Mouse (Mus musculus) right cerebral cortex, adult 2 months (tissue): Measurements from ENCODE around the gene Pld1.
A peak's percentile ranks its signal among the peaks of the same experiment; 100 is the strongest.

Source experiments
- DNase-seq, 2 experiments: peaks; one replicate each; pipeline ENCODE4 v3.0.0; 2021 to 2022; ENCODE audit warnings: low spot score in 2 of 2

Gene Pld1

DNA sequence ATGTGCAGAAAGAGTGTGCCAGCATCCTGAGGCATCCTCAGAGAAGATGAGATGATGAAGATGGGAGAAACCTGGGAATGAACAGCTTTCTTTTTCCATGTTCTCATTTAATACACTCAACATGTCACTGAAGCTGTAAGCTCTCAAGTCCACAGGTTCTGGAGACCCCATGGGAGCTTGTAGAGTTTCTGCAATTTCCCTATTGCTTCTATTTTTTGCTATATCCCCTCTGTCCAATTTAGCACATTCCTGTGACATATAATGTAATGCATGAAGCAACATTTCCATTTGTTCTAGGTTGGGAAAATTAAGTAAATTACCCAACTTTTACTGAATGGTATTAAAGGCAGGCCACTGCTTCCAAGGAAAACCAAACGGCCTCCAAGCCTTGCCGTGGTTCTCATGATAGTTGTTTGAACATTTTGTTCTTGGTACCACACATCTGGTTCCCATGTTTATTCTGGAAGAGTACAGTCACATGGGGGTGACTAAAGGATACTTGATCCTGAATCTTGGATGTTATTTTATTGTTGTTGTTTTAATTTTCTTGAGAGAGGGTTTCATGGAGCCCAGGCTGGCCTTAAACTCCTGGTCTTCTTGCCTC is 52.7 kb downstream of the Pld1 start:
- DNase-seq, result no peak

DNA sequence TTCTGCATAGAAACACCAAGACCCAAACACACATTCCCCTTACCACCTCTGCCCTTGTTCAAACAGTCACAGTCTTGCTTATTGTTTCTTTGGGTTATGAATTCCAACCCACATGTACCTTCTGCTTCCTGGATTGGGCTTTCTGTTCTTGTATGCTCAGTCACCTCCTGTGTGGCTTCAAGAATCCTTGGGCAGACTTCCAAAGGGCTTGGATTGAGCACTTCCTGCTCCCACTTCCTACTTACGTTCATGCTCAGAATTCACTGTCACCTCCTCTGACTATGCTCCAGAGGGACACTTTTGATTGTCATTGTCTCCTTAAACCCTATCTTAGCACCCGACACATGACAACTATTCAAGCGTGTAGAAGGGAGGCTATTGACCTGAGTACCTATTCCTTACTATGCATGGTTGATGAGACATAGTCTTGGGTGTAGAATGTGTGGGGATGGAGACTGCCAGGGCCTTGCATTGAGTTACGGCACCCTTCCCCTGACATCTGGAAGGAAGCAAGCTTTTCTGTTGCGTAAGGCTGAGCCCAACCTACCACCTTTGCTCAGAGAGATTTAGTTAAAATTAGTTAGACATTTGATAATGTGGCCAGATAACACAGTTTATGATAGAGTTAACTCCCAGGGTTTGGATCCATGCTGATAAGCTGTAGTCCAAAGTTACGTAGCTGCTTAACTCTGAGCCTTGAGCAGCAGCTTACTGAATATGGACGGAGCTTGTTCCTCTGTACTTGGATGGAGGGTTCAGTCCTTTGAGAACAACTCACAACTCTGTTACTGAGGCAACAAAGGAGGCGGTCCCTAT is 55.9 kb downstream of the Pld1 start:
- no peak for DNase-seq

DNA sequence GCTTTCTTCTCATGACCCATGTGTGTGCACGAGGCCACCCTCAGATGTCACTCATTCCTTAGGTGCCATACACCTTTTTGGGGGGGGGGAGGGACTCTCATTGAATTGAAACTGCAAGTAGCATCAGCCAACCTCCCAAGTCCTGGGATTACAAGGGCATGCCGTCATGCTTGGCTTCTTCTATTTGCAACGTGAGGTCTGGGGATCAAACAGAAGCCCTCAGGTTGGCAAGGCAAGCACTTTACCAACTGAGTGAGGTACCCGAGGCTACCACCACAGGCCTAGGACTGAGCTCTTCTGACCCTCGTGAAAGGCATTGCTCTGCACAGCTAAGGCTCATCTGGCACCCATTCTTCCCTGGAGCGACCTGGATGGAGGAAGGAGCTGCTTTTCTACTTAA is 65.8 kb downstream of the Pld1 start:
- no peak for DNase-seq

DNA sequence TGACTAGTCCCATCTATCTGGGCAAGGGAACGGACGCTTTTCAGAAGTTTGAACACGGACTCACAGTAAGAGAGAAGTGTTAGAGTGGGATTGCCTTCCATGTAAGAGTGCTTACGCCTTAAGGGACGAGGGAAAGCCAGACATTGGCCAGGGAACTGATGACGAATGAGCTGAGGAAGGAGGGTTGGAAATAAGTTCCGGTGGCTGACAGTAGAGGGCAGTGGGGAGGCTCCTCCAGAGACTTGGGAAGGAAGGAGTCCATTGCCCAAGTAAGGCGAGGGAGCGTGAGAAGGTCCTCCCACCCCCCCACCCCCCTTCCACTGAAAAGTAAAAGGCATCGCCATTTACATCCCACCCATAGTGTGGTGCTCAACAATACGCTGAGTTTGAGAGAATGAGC is 69.2 kb downstream of the Pld1 start:
- DNase-seq, result no peak

DNA sequence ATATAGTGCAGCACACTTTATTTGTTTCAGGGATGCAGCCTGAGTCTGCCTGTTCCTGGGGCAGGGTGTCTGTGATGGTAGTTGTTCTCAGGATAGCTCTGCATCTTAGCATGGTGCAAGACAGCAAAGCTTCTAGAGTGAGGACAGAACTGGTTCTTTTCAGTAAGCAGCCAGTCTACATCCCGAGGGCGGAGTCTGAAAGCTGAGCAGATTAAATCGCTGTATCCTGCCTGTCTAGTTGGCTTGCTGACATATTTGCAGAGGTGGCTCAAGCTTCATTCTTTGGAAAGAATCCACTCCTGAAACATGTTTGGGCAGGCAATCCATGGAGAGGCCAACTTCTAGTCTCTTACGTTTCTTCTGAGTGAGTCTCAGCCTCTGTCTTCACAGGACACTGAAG is 69.9 kb downstream of the Pld1 start:
- DNase-seq, result no peak

DNA sequence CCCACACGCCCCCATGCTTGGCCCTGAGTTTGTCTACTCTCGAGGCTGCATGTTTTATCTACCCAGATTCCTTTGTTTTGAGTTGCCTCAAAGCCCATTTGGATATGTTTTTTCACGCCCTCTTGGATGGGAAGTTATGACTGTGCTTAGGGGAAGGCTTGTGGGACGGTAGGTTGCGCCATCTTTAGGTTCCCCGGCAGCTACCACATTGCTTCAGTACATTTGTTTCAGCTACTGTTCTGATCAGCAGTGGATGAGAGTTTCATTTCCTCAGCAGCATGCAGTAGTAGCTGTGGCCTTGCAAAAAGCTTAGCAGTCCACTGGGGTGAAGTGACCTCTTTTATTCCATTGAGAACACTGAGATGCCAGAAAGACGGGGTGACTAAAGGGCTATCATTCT is 73.7 kb downstream of the Pld1 start:
- DNase-seq, result no peak

DNA sequence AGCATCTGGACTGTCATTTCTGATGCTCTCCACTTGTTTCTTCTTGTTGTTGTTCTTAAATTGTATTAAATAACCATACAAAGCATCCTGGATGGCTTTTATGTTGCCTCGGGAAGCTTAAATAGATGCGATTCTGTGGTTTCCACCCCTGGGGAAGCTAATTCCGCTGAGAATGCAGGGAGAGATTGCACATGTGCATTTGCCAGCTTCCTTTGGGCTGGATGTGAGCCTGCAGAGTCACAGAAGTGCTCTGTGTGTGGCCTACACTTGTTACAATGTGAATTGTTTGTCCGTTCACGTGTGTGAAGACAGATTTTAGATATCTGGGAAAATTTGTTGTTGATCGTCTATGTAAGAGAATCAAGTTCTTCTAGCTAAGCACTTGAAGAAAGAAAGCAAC is 74.9 kb downstream of the Pld1 start:
- DNase-seq, result no peak

DNA sequence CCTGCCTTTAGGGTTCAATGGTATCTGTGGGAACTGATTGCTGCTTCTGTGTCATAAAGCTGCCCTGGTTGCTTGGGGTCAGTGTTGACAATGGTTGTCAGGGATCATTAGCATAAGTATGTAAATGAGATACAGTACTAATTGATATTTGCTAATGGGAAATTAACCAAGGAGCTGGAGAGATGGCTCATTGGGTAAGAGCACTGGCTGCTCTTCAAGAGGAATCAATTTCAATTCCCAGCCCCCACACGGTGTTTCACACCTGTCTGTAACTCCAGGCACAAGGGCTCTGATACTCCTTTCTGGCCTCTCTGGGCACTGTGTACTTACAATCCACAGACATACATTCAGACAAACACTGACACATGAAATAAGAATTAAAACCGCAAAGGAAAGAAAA is 78.5 kb downstream of the Pld1 start:
- no peak for DNase-seq

DNA sequence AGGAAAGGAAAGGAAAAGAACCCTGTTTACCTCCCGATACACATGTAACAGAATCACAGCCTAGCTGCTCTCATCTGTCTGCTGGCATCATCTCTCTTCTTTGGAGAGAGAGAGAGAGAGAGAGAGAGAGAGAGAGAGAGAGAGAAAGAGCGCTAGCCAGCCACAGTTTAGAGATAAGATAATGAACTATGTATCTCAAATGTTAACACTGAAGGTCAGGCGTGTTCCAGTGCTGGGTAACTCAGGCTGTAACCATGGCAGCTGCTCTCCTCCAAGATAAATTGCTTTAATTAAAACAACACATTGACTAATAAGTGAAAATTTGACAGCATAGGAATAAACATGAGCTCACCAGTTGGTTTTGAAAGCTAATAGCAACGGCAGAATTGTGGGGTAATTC is 81.2 kb downstream of the Pld1 start:
- DNase-seq, result no peak

DNA sequence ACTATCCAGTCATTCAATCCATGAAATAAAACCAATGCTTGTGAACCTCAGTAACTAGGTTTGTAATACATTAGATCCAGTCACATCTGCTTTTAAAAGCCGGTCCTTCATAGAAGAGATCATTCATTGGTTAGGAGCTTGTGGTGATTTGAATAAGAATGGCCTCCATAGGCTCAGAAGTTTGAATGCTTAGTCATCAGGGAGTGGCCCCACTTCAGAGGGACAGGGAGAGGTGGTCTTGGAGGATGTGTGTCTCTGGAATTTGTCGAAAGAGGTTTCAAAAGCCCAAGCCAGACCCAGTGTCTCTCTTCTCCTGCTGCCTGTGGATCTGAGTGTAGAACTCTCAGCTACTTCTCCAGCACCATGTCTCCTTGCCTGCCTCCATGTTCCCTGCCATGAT is 81.9 kb downstream of the Pld1 start:
- no peak for DNase-seq

DNA sequence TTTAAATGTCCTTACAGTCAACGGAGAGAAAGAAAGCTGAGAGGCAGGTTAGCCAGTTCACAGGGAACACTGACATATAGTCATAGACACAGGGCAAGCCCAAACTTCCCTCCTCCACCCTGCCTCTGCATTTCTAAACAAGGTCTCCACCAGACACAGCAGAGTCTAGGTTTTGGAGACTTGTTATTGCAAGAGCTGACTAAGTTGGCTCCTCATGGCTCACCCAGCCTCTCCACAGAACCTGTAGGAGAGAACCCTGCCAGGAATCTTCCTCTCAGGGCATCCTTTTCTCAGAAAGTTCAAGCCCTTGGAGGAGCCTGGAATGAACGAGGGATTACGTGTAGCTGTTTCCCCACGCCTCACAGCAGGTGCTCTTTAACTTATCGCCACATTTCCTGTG is 83.7 kb downstream of the Pld1 start:
- no peak for DNase-seq

DNA sequence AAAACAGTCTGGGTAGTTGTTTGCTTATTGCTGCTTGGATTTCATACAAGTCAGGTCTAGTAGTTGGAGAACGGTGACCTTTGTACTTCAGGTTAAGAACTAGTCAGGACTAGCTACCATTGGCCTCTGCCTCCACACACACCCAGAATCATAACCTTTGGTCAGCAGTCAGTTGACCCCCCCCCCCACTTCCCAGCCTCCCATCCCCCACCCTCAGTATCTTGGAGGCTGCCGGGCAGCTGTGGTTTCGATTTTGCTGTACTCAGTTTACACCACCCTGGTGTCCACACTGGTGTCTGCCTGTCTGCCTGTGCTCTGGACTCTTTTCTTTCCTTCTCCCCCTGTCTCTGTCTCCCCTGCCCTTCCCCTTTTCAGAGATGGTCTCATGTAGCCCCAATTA is 88.4 kb downstream of the Pld1 start:
- DNase-seq, result no peak

DNA sequence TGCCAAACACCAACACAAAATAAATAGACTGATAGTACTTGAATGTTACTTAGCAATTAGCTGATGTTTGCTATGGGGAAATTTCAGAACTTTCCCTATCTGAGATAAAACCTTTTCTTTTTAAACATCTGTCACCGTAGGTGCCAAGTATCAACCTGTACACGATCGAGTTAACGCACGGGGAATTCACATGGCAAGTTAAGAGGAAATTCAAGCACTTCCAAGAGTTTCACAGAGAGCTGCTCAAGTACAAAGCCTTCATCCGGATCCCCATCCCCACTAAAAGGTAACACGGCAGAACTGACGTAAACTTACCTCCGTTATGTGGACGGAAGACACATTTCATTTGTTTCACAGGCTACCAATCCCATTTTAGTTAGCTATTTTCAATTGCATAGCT is 90.0 kb downstream of the Pld1 start:
- no peak for DNase-seq

DNA sequence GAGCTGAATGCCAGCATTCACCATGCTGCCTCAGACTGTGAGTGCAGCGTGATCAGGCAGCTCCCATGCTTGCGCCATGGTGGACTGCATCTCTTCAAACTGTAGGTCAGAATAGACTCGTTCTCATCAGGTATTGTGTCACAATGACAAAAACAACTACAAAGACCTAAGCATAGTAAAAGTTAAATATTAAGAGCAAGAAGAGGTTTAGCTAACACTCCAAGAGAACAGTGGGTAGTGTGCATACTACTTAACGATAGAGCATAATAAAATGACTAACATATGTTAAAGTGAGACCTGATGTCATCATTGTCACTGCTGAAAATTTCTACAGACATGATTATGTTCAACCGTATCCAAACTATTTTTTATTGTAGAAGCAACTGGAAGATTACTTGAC is 92.4 kb downstream of the Pld1 start:
- no peak for DNase-seq

DNA sequence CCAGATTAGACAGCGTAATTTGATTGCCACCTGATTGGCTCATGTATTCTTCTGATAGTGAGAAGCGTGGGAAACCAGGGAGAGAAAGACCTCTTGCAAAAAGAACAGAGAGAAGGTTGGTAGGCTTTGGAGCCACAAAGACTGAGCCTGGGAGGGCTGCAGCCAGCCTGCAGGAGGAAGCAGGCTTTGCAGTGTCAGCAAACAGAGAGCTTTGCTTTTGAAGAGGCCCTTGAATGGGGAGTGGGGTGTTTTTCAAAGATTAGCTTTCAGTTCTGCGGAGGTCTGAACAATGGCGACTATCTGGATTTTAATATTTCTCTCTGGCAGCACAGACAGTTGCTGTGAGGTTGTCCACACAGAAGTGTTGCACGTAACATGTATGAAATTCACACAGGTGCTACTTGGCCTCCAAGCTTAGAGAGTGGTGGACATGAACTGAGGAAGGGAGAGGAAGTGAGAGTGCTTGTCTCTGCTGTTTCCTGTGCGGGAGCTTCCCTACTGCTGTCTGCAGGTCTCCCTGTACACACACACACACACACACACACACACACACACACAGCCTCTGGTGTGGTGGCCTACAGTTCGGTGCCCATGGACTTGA is 93.2 kb downstream of the Pld1 start:
- DNase-seq, result peak in 1 of 2 experiments; percentile 19

DNA sequence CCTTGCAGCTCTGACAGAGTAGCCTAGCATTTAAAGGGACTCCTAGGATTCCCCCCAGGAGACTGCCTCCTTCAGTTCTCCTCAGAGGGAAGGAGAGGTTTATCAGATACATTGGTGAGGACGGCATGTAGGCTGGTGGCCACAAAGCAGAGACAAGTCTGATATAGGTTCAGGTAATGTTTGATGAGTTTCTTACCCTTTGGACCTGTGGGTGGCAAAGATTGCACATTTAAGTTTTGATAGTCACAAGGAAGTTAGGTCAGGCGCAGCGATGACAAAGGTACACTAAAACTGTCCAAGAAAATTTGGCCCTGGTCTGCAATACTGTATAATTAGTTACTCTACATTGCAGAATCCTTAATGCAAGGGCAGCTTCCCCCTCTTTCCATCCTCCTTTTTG is 95.4 kb downstream of the Pld1 start:
- no peak for DNase-seq

DNA sequence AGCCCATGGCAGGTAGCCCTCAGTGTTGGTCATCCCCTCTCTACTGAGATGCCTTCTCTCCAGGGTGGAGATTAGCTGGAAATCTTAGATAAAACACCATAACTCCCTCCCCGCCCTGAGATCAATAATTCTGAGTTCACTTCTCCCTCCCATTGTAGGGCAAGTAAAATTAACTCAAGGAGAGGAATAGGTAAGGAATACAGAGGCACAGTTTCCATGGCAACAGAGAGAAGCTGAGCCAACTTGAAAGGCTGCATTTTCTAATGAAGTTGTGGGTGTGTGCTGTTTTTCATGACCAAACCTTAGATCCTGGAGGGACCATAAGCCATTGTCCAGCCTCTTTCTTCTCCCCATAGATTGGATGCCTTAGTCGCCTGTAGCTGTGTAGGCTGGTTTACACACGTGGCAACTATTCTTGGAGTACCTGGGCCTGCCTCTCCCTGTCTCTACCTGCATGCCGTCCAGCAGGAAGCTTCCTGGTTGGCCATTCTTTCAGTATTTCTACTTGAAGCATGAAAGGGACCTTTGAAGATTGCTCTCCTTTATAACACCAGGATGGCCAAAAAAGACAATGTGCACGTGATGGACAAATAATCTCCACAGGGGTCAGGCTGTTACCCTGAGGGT is 96.3 kb downstream of the Pld1 start:
- DNase-seq, result peak in 1 of 2 experiments; percentile 24

DNA sequence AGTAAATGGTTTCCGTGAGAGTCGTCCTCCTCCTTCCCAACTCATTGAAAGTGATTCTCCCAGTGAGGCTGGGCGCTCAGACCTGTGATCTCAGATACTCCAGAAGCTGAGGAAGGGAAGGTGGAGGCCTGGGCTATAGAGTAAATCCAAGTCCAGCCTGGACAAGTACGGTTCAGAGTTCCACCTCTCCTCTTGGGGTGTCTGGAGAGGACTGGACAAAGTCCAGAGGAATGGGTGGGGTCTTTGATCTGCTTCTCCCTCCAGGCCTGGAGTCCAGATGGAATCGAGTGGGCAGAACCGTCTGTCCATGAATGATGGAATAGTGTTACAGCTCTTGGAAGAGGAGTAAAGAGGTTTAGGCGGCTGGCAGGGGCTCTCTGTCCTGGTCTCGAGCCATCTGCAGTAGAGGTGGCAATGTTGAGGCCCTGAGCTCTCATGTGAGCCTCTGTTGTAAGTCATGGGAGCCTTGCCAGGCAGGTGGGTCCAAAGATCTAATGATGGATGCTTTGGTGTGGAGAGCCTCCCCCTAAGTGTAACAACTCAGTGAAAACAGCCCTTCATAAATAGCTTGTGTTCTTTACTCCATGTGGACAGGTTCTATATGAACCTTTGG is 98.9 kb downstream of the Pld1 start:
- DNase-seq, result no peak

DNA sequence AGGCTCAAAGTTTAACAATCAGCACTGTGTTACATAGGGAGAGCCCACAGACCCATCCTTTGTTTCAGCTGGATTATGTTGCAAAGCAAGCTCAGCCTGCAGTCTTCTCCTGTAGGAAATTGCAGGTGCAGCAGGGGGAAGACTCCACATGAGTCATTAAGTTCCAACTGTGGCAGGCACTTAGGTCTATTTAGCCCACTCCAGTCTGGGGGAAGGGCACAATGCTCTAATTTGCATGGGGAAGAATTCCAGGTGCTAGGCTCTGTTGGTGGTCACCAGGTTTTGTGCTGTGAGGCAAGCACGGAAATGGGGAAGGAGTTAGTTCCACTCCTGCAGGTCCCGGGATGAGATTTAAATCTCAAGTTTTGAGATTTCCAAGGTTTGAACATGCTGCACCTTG is 99.6 kb downstream of the Pld1 start:
- no peak for DNase-seq

DNA sequence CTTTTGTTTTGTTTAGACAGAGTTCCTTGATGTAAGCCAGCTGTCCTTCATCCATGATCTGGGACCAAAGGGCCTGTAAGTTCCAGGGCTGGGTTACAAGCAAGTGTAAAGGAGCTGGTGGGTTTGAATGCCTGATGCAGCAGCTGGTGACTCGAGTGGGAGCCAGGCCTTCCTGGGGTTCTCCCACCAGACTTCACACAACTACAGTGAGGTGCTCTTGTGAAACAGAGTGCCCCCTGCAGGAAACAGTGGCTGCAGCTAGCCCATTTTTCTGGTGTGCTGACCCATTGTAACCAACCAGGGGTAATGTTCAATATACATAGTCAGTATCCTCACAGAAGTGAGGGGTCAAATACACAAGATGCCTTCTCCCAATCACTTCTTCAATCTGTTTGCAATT is 101.3 kb downstream of the Pld1 start:
- DNase-seq, result no peak

DNA sequence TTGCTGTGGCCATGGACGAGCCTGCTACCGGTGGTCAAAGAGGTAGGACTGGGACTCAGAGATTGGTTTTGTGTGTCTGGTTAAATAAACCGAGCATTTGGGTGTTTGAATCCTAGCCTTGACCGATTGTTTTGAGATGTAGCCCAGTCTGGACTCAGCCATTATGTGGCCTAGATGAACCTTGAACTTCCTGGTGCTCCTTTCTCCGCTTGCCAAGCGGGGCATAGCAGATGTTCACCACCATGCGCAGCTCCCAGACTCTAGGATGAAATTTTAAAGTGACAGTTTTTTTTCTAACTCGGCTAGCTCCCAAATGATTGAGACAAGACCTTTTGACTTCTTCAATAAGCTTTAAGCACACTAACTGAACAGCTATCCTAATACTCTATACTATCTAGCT is 102.7 kb downstream of the Pld1 start:
- DNase-seq, result no peak

DNA sequence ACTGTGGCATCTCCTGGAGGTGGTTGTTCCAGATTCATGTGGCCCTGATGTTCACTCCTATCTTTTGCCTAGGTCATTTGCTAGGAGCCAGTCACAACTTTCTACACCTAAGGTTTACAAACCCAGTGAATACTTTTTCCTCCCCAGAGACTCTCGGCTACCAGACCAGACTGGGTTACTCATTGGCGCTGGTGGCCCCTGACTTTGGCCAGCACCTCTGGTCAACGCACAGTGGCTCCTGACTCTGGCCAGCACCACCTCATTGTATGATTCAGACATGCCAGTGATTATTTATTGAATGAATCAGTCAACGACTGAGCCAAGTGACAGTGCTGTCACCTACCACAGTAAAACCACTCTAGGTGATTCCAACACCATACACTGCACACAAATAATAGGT is 103.9 kb downstream of the Pld1 start:
- DNase-seq, result no peak
